Mouse (Mus musculus): ENCODE data around the gene Gtf2a1l. TPM values are rescaled to one million over a fixed set of nuclear protein-coding genes. Genes with fewer than 3 reads are reported as not detected.

Gtf2a1l gene
- polyA plus RNA-seq, 1 experiment from 2014 or later = not detected

DNA sequence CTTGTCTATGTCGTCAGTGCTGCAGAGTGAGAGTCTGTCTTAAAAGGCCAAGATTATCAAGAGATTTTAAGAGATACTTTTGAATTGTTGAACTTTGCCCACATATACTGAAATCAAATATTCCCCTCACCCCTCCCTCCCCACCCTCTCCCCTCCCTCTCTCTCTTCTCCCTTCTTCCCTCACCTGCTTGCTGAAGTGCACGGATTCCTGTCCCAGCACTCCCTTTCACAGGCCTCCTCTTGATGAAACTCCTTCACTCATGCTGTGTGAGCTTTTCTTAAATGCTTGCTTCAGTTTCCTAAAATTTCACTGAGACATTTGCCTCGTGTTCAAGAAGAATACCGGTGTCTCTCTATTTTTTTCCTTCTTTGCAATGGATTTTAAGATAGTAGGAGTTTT is 34.7 kb downstream of the Gtf2a1l start:
- Histone ChIP-seq H3K4me2 (no peak overlapping the region), H3K36me3 (replicated peaks) (no peaks in the 10 kb centered on the region), H3K27me3 (no peaks in the 10 kb centered on the region), H3K9ac (no peak overlapping the region), H3K4me3 (replicated peaks) (no peak overlapping the region), H3K4me1 (replicated peaks) (no peaks in the 10 kb centered on the region), H3K27ac (replicated peaks) (no peak overlapping the region), H3K9me3 (replicated peaks) (no peaks in the 10 kb centered on the region)
- ATAC-seq (ENCODE audit: insufficient read depth) = no peak
- WGBS (ENCODE audit: insufficient replicate concordance) = 41% methylated on average over 4 of the region's 4 CpGs

DNA sequence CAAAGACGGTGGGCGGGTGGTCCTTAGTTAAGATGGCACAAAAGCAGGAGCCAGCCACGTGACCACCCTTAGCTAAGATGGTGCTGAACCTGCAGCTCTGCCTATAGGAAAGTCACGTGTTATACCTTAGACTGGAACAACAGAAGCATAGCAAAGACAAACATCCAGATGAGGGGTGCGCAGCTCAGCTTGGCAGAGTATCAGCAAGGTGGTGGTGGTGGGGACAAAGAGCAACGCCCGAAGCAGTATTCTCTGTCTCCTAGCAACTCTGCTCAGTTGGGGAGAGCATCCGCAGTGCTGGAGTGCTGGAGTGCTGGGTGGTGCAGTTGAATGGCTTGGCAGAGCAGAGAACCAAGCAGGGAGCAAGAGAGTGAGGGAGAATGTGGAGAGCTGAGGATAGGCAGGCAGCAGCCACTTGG is 37.8 kb downstream of the Gtf2a1l start:
- no peak overlapping the region for H3K9ac ChIP-seq
- 59% methylated on average over 8 of the region's 8 CpGs for WGBS (ENCODE audit: insufficient replicate concordance)
- H3K36me3 ChIP-seq (replicated peaks) = no peaks in the 10 kb centered on the region
- H3K27ac ChIP-seq (replicated peaks) = no peak overlapping the region
- H3K27me3 ChIP-seq = no peaks in the 10 kb centered on the region
- H3K4me1 ChIP-seq (replicated peaks) = no peaks in the 10 kb centered on the region
- no peak overlapping the region for H3K4me3 ChIP-seq (replicated peaks)
- ATAC-seq (ENCODE audit: insufficient read depth) = no peak
- H3K4me2 ChIP-seq = no peak overlapping the region
- no peaks in the 10 kb centered on the region for H3K9me3 ChIP-seq (replicated peaks)

DNA sequence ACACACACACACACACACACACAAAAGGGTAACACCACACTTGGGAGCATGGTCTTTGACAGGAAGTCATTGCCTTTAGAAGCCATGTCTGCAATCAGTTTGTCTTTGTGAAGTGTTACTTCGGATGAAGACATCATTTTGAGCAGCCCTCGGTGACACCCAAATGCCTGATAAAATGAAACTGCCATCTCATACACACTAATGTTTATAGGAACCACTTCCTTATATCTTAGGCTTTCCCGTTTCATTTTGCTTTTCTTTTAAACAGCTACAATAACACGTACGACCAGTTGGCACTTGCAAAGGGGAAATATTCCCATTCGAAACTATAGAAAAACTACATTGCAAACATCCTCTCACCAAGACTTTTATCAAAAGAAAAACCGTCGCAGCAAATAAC is 81.2 kb downstream of the Gtf2a1l start:
- Histone ChIP-seq H3K27ac (replicated peaks) (no peak overlapping the region), H3K4me2 (no peak overlapping the region), H3K4me1 (replicated peaks) (no peaks in the 10 kb centered on the region), H3K36me3 (replicated peaks) (no peaks in the 10 kb centered on the region), H3K9me3 (replicated peaks) (no peaks in the 10 kb centered on the region), H3K9ac (no peak overlapping the region), H3K27me3 (no peaks in the 10 kb centered on the region), H3K4me3 (replicated peaks) (no peak overlapping the region)
- 56% methylated on average over 8 of the region's 8 CpGs for WGBS (ENCODE audit: insufficient replicate concordance)
- ATAC-seq (ENCODE audit: insufficient read depth) = no peak

- Histone ChIP-seq H3K27me3 (no peaks in the 10 kb centered on the region), H3K4me2 (0 out of 2 replicates have a peak overlapping the region, but pooled peaks have one; percentile 2), H3K9ac (no peak overlapping the region), H3K4me1 (replicated peaks) (no peaks in the 10 kb centered on the region), H3K4me3 (replicated peaks) (no peak overlapping the region), H3K9me3 (replicated peaks) (no peaks in the 10 kb centered on the region), H3K27ac (replicated peaks) (no peak overlapping the region), H3K36me3 (replicated peaks) (no peaks in the 10 kb centered on the region)
- ATAC-seq (ENCODE audit: insufficient read depth) = no peak
- 4% methylated on average over 17 of the region's 17 CpGs for WGBS (ENCODE audit: insufficient replicate concordance)
Observed at GRCm38 (mm10) chr17:88752827-88753471, 84.5 kb downstream of the Gtf2a1l start.

DNA sequence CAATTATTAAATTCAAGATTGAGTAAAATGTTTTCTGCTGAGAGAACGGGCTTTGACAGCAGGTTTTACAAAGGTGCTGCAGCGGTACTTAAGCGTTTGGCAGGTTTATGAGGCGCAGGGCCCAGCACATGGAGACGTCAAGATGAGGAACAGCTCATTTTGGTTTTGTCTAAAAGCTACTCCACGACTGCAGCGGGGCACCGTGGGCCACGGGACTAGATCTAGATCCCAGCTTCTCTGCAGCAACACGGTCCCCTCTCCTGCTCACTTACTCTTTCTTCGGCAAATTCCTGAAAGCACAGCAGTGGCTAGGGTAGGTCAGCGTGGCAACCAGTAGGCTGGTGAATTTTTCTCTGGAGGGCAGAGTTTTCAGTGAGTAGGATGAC is 85.0 kb downstream of the Gtf2a1l start:
- Histone ChIP-seq H3K4me1 (replicated peaks) (no peaks in the 10 kb centered on the region), H3K27me3 (no peaks in the 10 kb centered on the region), H3K27ac (replicated peaks) (no peak overlapping the region), H3K36me3 (replicated peaks) (no peaks in the 10 kb centered on the region), H3K9ac (no peak overlapping the region), H3K4me2 (0 out of 2 replicates have a peak overlapping the region, but pooled peaks have one; percentile 2), H3K4me3 (replicated peaks) (no peak overlapping the region), H3K9me3 (replicated peaks) (no peaks in the 10 kb centered on the region)
- 36% methylated on average over 12 of the region's 12 CpGs for WGBS (ENCODE audit: insufficient replicate concordance)
- ATAC-seq (ENCODE audit: insufficient read depth) = no peak

DNA sequence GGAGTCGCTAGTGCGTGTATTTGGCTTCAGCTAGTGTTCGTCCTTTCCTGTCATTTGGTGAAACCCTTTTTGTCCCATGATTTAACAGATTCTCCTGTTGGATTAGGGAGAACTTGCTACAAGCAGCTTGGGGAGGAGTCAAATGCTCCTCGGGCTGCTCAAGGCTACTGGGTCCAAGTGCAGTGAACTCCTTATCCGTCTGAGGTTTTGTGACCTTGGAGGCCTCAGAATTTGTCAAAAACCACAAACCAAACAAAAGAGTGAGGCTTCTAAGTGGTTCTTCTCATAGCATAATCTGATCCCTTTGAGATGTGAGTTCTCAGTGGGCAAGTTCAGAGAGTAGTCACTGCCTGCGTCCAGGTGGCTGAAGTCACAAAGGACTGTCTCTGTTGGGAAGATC is 87.3 kb downstream of the Gtf2a1l start:
- WGBS (ENCODE audit: insufficient replicate concordance) = 42% methylated on average over 6 of the region's 6 CpGs
- H3K4me2 ChIP-seq = no peak overlapping the region
- H3K9ac ChIP-seq = no peak overlapping the region
- no peaks in the 10 kb centered on the region for H3K4me1 ChIP-seq (replicated peaks)
- H3K36me3 ChIP-seq (replicated peaks) = no peaks in the 10 kb centered on the region
- no peak for ATAC-seq (ENCODE audit: insufficient read depth)
- no peaks in the 10 kb centered on the region for H3K27me3 ChIP-seq
- no peak overlapping the region for H3K27ac ChIP-seq (replicated peaks)
- H3K4me3 ChIP-seq (replicated peaks) = no peak overlapping the region
- H3K9me3 ChIP-seq (replicated peaks) = no peaks in the 10 kb centered on the region

GRCm38 (mm10) chr17:88758003-88758437 is 89.6 kb downstream of the Gtf2a1l start:
- H3K4me3 ChIP-seq (replicated peaks) = no peak overlapping the region
- H3K4me2 ChIP-seq = no peak overlapping the region
- no peak overlapping the region for H3K27ac ChIP-seq (replicated peaks)
- H3K27me3 ChIP-seq = no peaks in the 10 kb centered on the region
- H3K9me3 ChIP-seq (replicated peaks) = no peaks in the 10 kb centered on the region
- no peak for ATAC-seq (ENCODE audit: insufficient read depth)
- no peaks in the 10 kb centered on the region for H3K36me3 ChIP-seq (replicated peaks)
- 11% methylated on average over 9 of the region's 9 CpGs for WGBS (ENCODE audit: insufficient replicate concordance)
- no peak overlapping the region for H3K9ac ChIP-seq
- H3K4me1 ChIP-seq (replicated peaks) = no peaks in the 10 kb centered on the region

GRCm38 (mm10) chr17:88763396-88764135 is 95.1 kb downstream of the Gtf2a1l start:
- no peak overlapping the region for H3K27ac ChIP-seq (replicated peaks)
- no peak overlapping the region for H3K9ac ChIP-seq
- ATAC-seq (ENCODE audit: insufficient read depth) = no peak
- WGBS (ENCODE audit: insufficient replicate concordance) = 40% methylated on average over 5 of the region's 5 CpGs
- H3K4me2 ChIP-seq = no peak overlapping the region
- H3K36me3 ChIP-seq (replicated peaks) = no peaks in the 10 kb centered on the region
- H3K27me3 ChIP-seq = no peaks in the 10 kb centered on the region
- H3K4me3 ChIP-seq (replicated peaks) = no peak overlapping the region
- no peaks in the 10 kb centered on the region for H3K4me1 ChIP-seq (replicated peaks)
- H3K9me3 ChIP-seq (replicated peaks) = no peaks in the 10 kb centered on the region

DNA sequence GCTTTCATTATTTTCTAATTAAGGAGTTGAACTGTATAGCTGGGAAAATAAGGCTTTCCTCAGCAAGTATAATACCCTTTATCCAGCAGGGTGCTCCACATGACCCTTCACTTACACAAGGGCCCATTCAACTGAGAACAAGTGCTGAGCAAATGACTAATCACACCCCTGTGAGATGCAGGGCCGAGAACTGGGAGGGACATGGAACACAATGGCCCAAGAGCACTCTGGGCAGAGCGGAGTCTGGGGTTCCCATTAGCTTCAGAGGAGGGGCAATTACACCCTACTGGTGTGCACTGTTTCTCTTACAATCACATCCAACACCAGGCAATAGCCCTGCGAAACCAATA is 95.7 kb downstream of the Gtf2a1l start:
- no peak overlapping the region for H3K27ac ChIP-seq (replicated peaks)
- H3K9ac ChIP-seq = no peak overlapping the region
- H3K4me3 ChIP-seq (replicated peaks) = no peak overlapping the region
- no peaks in the 10 kb centered on the region for H3K36me3 ChIP-seq (replicated peaks)
- ATAC-seq (ENCODE audit: insufficient read depth) = no peak
- H3K4me1 ChIP-seq (replicated peaks) = no peaks in the 10 kb centered on the region
- H3K4me2 ChIP-seq = no peak overlapping the region
- no peaks in the 10 kb centered on the region for H3K9me3 ChIP-seq (replicated peaks)
- no peaks in the 10 kb centered on the region for H3K27me3 ChIP-seq
- WGBS (ENCODE audit: insufficient replicate concordance) = 65% methylated on average over 3 of the region's 3 CpGs

Other genes starting within 250 kb of the Gtf2a1l start
- 10.7 and 11.5 TPM in 2 replicates for gene Foxn2, start 227.9 kb upstream of the Gtf2a1l start, polyA plus RNA-seq (2015; fragmentation: Nextera tagmentation; extraction: Ambion mirVana)
- gene Ppp1r21, start 138.5 kb upstream of the Gtf2a1l start, polyA plus RNA-seq (2015; fragmentation: Nextera tagmentation; extraction: Ambion mirVana) = 9.6 and 9.7 TPM in 2 replicates
- 0.77 and 0.96 TPM in 2 replicates for gene Ston1, start 71.0 kb upstream of the Gtf2a1l start, polyA plus RNA-seq (2015; fragmentation: Nextera tagmentation; extraction: Ambion mirVana)
- not detected in 2 replicates for gene Lhcgr, start 123.3 kb downstream of the Gtf2a1l start, polyA plus RNA-seq (2015; fragmentation: Nextera tagmentation; extraction: Ambion mirVana)

Data from liver, embryonic 15.5 days (tissue).